Mouse (Mus musculus): ENCODE results near the gene Gm45837. TPM values are rescaled to one million over a fixed set of nuclear protein-coding genes. Genes with fewer than 3 reads are reported as not detected.

Gene Gm45837
- polyA plus RNA-seq, 1 experiment from 2014 or later: 0.21 TPM

- no peaks in the 10 kb centered on the region for H3K4me1 ChIP-seq (ENCODE audit: control insufficient read depth, insufficient read depth, low read length)
- no peaks in the 10 kb centered on the region for H3K27me3 ChIP-seq (ENCODE audit: control insufficient read depth, insufficient read depth, low read length)
- no peaks in the 10 kb centered on the region for H3K9me3 ChIP-seq (ENCODE audit: control insufficient read depth, low read length)
- no peaks in the 10 kb centered on the region for H3K36me3 ChIP-seq (ENCODE audit: control insufficient read depth, insufficient read depth, low read length)
- H3K4me3 ChIP-seq (ENCODE audit: low read depth, low read length): no peak overlapping the region
- whole genome bisulfite sequencing: 22% methylated on average over 2 of the region's 2 CpGs
- H3K27ac ChIP-seq (replicated peaks; ENCODE audit: low read depth, low read length): no peak overlapping the region
- H3K9ac ChIP-seq (ENCODE audit: low read length): no peak overlapping the region
- no peak overlapping the region for H3K4me2 ChIP-seq (ENCODE audit: low read depth, severe bottlenecking)
- DNase-seq (ENCODE audit: low spot score): peak; percentile 42
- ATAC-seq (ENCODE audit: insufficient number of reproducible peaks, low FRiP score, low TSS enrichment, low read depth): no peak
Measured at GRCm38 (mm10) chr7:101427736-101428135, 17.1 kb downstream of the Gm45837 start.

- no peak for DNase-seq (ENCODE audit: low spot score)
- 59% methylated on average over 6 of the region's 6 CpGs for WGBS
Measured at GRCm38 (mm10) chr7:101435038-101435437, 24.4 kb downstream of the Gm45837 start.

GRCm38 (mm10) chr7:101437876-101438275 lies 27.2 kb downstream of the Gm45837 start:
- H3K9me3 ChIP-seq (ENCODE audit: control insufficient read depth, low read length): no peaks in the 10 kb centered on the region
- DNase-seq (ENCODE audit: low spot score) (peak; percentile 78), ATAC-seq (ENCODE audit: insufficient number of reproducible peaks, low FRiP score, low TSS enrichment, low read depth) (no peak)
- H3K4me3 ChIP-seq (ENCODE audit: low read depth, low read length): no peak overlapping the region
- H3K4me1 ChIP-seq (ENCODE audit: control insufficient read depth, insufficient read depth, low read length): no peaks in the 10 kb centered on the region
- H3K4me2 ChIP-seq (ENCODE audit: low read depth, severe bottlenecking): no peak overlapping the region
- H3K36me3 ChIP-seq (ENCODE audit: control insufficient read depth, insufficient read depth, low read length): no peaks in the 10 kb centered on the region
- WGBS: 3% methylated on average over 1 of the region's 1 CpGs
- H3K27ac ChIP-seq (replicated peaks; ENCODE audit: low read depth, low read length): no peak overlapping the region
- no peaks in the 10 kb centered on the region for H3K27me3 ChIP-seq (ENCODE audit: control insufficient read depth, insufficient read depth, low read length)
- no peak overlapping the region for H3K9ac ChIP-seq (ENCODE audit: low read length)

More at GRCm38 (mm10) chr7:101435038-101435437, 24.4 kb downstream of the Gm45837 start:
- H3K4me3 ChIP-seq (ENCODE audit: low read depth, low read length): no peak overlapping the region
- no peak for ATAC-seq (ENCODE audit: insufficient number of reproducible peaks, low FRiP score, low TSS enrichment, low read depth)
- H3K36me3 ChIP-seq (ENCODE audit: control insufficient read depth, insufficient read depth, low read length): no peaks in the 10 kb centered on the region
- no peaks in the 10 kb centered on the region for H3K9me3 ChIP-seq (ENCODE audit: control insufficient read depth, low read length)
- no peaks in the 10 kb centered on the region for H3K27me3 ChIP-seq (ENCODE audit: control insufficient read depth, insufficient read depth, low read length)
- H3K4me2 ChIP-seq (ENCODE audit: low read depth, severe bottlenecking): no peak overlapping the region
- no peak overlapping the region for H3K9ac ChIP-seq (ENCODE audit: low read length)
- H3K27ac ChIP-seq (replicated peaks; ENCODE audit: low read depth, low read length): no peak overlapping the region
- no peaks in the 10 kb centered on the region for H3K4me1 ChIP-seq (ENCODE audit: control insufficient read depth, insufficient read depth, low read length)

DNA sequence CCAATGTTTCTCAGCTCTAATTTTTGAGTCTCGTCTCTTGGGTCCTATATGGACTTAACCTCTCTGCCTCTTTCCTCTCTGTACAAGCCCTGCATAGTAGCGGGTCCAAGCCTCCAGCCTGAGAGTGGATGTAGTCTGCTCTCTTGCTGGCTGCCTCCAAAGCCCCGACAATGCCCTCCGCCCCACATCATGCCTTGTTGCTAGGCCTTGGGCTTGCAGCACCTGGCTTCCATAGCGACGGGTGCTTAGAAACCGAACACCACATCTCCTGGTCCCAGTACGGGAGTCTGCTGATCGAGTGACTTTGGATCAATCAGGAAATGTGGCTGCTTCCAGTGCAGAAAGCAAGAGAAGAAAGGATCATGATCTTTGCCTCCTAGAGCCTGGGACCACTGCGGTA lies 32.4 kb downstream of the Gm45837 start:
- Histone ChIP-seq H3K9ac (ENCODE audit: low read length) (no peak overlapping the region), H3K4me3 (ENCODE audit: low read depth, low read length) (no peak overlapping the region), H3K4me2 (ENCODE audit: low read depth, severe bottlenecking) (no peak overlapping the region), H3K9me3 (ENCODE audit: control insufficient read depth, low read length) (no peaks in the 10 kb centered on the region), H3K36me3 (ENCODE audit: control insufficient read depth, insufficient read depth, low read length) (no peaks in the 10 kb centered on the region), H3K4me1 (ENCODE audit: control insufficient read depth, insufficient read depth, low read length) (no peaks in the 10 kb centered on the region), H3K27me3 (ENCODE audit: control insufficient read depth, insufficient read depth, low read length) (no peaks in the 10 kb centered on the region), H3K27ac (replicated peaks; ENCODE audit: low read depth, low read length) (no peak overlapping the region)
- no peak for DNase-seq (ENCODE audit: low spot score)
- WGBS: 70% methylated on average over 10 of the region's 10 CpGs
- ATAC-seq (ENCODE audit: insufficient number of reproducible peaks, low FRiP score, low TSS enrichment, low read depth): no peak

DNA sequence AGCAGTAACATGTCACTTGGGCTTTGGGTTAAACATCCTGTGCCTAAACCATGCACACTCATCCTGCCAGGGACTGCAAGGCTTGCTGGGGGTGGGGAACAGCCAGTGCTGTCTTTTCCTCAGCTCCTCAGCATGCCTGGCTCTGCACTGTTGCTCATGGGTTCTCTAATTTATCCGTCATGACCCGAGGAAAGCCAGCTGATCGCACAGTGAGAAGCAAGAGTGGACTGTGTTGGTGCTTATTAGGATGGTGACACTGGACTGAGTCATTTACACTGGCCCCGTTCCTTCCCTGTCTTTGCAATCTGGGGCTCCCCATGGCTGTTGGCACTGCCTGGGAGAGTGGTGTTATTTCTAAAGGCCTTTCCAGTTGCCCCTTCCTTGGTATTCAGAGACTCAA lies 33.5 kb downstream of the Gm45837 start:
- no peak overlapping the region for H3K4me3 ChIP-seq (ENCODE audit: low read depth, low read length)
- H3K9me3 ChIP-seq (ENCODE audit: control insufficient read depth, low read length): no peaks in the 10 kb centered on the region
- ATAC-seq (ENCODE audit: insufficient number of reproducible peaks, low FRiP score, low TSS enrichment, low read depth) (no peak), DNase-seq (ENCODE audit: low spot score) (no peak)
- no peak overlapping the region for H3K9ac ChIP-seq (ENCODE audit: low read length)
- H3K27me3 ChIP-seq (ENCODE audit: control insufficient read depth, insufficient read depth, low read length): no peaks in the 10 kb centered on the region
- 75% methylated on average over 4 of the region's 4 CpGs for WGBS
- no peak overlapping the region for H3K27ac ChIP-seq (replicated peaks; ENCODE audit: low read depth, low read length)
- no peak overlapping the region for H3K4me2 ChIP-seq (ENCODE audit: low read depth, severe bottlenecking)
- no peaks in the 10 kb centered on the region for H3K4me1 ChIP-seq (ENCODE audit: control insufficient read depth, insufficient read depth, low read length)
- no peaks in the 10 kb centered on the region for H3K36me3 ChIP-seq (ENCODE audit: control insufficient read depth, insufficient read depth, low read length)

GRCm38 (mm10) chr7:101449855-101450254 lies 39.2 kb downstream of the Gm45837 start:
- H3K27me3 ChIP-seq (ENCODE audit: control insufficient read depth, insufficient read depth, low read length): peaks cover 21% of the 10 kb centered on the region

GRCm38 (mm10) chr7:101450422-101451401 lies 40.0 kb downstream of the Gm45837 start:
- Histone ChIP-seq H3K27me3 (ENCODE audit: control insufficient read depth, insufficient read depth, low read length) (peaks cover 21% of the 10 kb centered on the region), H3K9ac (ENCODE audit: low read length) (no peak overlapping the region), H3K36me3 (ENCODE audit: control insufficient read depth, insufficient read depth, low read length) (no peaks in the 10 kb centered on the region), H3K4me2 (ENCODE audit: low read depth, severe bottlenecking) (peak overlapping the region; percentile 92), H3K9me3 (ENCODE audit: control insufficient read depth, low read length) (no peaks in the 10 kb centered on the region), H3K4me1 (ENCODE audit: control insufficient read depth, insufficient read depth, low read length) (no peaks in the 10 kb centered on the region), H3K4me3 (ENCODE audit: low read depth, low read length) (peak overlapping the region; percentile 44), H3K27ac (replicated peaks; ENCODE audit: low read depth, low read length) (no peak overlapping the region)
- WGBS: under 1% methylated on average over 57 of the region's 68 CpGs
- peak; percentile 72 for ATAC-seq (ENCODE audit: insufficient number of reproducible peaks, low FRiP score, low TSS enrichment, low read depth)
- peak; percentile 95 for DNase-seq (ENCODE audit: low spot score)

More at GRCm38 (mm10) chr7:101449855-101450254, 39.2 kb downstream of the Gm45837 start:
- Histone ChIP-seq H3K27ac (replicated peaks; ENCODE audit: low read depth, low read length) (no peak overlapping the region), H3K36me3 (ENCODE audit: control insufficient read depth, insufficient read depth, low read length) (no peaks in the 10 kb centered on the region), H3K9ac (ENCODE audit: low read length) (no peak overlapping the region), H3K4me2 (ENCODE audit: low read depth, severe bottlenecking) (no peak overlapping the region), H3K4me3 (ENCODE audit: low read depth, low read length) (no peak overlapping the region), H3K9me3 (ENCODE audit: control insufficient read depth, low read length) (no peaks in the 10 kb centered on the region), H3K4me1 (ENCODE audit: control insufficient read depth, insufficient read depth, low read length) (no peaks in the 10 kb centered on the region)
- ATAC-seq (ENCODE audit: insufficient number of reproducible peaks, low FRiP score, low TSS enrichment, low read depth) (no peak), DNase-seq (ENCODE audit: low spot score) (no peak)
- WGBS: 48% methylated on average over 3 of the region's 3 CpGs

DNA sequence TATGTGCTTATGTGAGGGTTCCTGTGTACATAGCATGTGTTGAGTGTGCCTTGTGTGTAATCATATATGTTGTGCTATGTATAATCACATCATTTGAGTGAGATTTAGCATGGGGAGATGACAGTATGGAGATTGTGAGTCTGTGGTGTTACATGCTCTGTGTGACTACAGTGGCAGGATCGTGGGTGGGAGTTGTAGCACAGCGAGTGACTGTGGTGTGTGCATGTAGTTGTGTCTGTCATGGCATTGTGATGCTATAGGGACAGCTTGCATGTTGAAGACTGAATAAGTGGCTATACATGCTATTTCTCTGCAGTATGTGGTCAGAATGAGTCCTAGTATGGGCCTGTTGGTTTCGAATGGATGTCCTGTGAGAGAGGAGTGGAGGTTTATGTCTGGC lies 42.0 kb downstream of the Gm45837 start:
- DNase-seq (ENCODE audit: low spot score) (no peak), ATAC-seq (ENCODE audit: insufficient number of reproducible peaks, low FRiP score, low TSS enrichment, low read depth) (no peak)
- no peak overlapping the region for H3K4me3 ChIP-seq (ENCODE audit: low read depth, low read length)
- H3K9me3 ChIP-seq (ENCODE audit: control insufficient read depth, low read length): no peaks in the 10 kb centered on the region
- H3K27me3 ChIP-seq (ENCODE audit: control insufficient read depth, insufficient read depth, low read length): peaks cover 21% of the 10 kb centered on the region
- H3K4me2 ChIP-seq (ENCODE audit: low read depth, severe bottlenecking): no peak overlapping the region
- no peak overlapping the region for H3K9ac ChIP-seq (ENCODE audit: low read length)
- no peak overlapping the region for H3K27ac ChIP-seq (replicated peaks; ENCODE audit: low read depth, low read length)
- 93% methylated on average over 3 of the region's 3 CpGs for WGBS
- no peaks in the 10 kb centered on the region for H3K4me1 ChIP-seq (ENCODE audit: control insufficient read depth, insufficient read depth, low read length)
- H3K36me3 ChIP-seq (ENCODE audit: control insufficient read depth, insufficient read depth, low read length): no peaks in the 10 kb centered on the region

Data from limb, embryonic 11.5 days (tissue).